Mouse (Mus musculus) B cell, adult 62 days (primary cell): ENCODE data around the gene Hipk1. TPM values are rescaled to one million over a fixed set of nuclear protein-coding genes. Genes with fewer than 3 reads are reported as not detected.

Source experiments
- total RNA-seq: library from RNA; stranded (reverse); gene quantifications from 4 replicates; pipeline ENCODE4 v1.2.4, GENCODE M21; 2023

Hipk1 gene
- total RNA-seq = 200 to 222 TPM (median 217 TPM) in 4 replicates

DNA sequence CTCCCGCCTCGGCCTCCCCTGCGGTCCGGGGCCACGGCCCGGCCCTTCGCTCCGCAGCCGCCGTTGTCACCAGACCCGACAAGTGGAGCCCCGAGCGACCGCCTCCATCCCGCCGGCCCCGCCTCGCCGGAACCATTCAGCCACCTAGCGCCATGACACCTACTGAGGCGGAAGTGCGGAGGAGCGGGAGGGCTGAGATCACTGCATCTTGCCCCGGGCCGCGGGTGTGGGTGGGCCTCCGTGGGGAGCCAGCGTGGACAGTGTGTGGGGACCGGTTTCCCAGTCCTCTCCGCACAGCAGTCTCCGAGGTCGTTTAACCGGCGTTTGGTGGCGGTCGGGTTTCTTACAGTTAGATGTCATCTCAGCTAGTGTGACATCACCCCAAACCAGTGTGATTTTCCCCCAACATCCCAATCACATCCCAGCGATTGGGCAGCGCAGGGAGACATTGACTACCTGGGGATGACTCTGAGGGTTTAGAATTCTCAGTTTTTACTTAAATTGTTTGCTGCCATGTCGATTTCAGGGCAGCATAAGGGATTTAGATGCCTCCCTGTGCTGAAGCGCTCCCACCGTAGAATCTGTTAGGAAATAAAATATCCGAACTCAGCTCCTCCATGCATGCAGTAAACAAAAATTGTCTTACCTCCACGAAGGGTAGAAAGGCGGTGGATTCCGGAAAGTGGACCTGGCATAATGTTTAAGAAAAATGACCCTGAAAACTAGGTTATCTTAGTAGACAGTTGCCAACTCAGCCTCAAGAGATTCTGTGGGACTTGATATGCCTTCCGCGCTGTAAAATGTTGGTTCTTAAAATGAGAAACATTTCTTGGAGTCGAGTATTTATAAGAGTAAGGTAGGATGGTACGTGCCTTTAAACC is at the start of gene Hipk1:
Hipk1 (minus strand) TSS at position 334 of the 881 bp plus-strand sequence.

DNA sequence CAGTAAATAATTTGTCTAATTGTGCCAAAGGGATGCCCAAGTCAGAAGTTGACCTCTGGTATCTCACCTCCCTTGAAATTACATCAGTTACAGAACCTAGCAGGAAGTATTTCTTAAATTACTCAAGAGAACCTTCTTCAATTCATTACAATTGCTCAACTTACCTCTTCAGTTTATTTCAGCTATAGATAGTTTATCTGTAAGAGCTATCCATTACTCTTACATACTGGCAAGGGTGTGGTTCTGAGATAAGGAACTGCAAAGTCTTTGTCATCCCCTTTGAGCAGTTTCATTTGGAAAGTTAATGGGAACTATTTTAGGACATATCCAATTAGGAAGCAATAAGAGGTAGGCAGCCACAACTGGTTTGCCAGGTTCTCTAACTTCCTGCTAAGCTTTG is 41.1 kb upstream of the Hipk1 start, which contains the start of gene Bcl2l15:
Bcl2l15 (plus strand) TSS at position 176 of the 400 bp plus-strand sequence.

DNA sequence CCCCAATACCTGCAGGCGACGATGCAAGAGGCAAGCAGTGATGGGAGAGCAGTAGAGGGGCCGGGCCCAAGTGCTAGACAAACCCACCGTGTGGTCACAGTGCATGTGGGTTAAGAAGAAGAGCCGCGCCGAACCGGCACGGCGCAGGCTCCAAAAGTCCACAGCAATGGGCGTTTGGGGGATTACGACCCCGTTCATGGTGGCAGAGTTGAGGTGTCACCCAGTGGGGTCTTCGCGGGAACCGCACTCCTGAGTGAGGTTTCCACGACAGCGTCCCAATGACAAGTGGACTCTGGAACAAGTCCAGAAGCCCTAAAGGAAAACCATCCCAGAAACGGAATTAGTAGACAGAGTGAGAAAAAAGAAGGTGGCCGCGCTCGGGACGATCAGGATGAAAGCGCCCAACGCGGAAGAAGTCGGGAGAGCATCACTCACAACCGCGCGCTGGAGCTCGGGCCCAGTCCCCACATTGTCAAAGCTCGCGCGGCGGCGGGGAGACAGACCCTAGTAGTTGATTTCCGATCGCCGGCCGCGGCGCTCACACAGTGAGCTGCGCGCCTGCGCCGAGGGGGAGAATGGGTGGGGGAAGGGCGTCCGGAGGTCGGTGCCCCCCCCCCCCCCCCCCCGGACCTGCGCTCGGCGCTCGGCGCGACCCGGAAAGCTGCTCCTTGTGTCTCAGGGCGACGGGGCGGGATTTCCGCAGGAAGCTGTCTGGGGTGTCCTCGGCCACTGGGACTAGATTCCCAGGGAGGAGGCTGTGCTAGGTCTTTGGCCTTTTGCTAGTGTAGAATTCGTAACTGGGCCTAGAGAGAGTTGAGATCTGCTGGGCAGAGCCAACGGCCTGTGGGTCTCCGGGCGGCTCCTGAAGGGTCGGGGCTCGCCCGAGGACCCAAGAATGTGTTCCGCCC is 17.8 kb upstream of the Hipk1 start, which contains the start of the genes Dclre1b, Ap4b1 and Gm43064:
Dclre1b (minus strand) TSS at position 554 of the 908 bp plus-strand sequence.
Ap4b1 (plus strand) TSS at position 630 of the 908 bp plus-strand sequence.
Gm43064 (plus strand) TSS at position 683 of the 908 bp plus-strand sequence.

DNA sequence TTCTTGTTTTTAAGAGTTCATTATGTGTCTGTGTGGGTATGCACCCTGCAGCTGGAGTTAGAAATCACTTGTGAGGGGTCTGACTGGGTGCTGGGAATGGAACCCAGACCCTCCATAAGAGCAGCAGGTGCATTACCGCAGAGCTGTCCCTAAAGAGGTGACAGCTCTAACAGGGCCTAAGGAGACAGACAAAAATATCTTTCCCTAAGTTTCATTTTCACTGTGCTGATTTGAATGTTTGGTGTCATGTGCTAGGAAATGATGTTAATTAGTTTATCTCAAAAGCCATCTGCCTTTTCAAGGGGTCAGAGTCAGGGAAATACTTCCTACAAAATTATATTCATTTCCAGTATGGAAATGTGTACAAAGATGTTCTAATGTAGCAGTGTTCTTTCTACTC is 52.0 kb downstream of the Hipk1 start, which contains the start of gene Gm10964:
Gm10964 (plus strand) TSS at position 38 of the 400 bp plus-strand sequence.

DNA sequence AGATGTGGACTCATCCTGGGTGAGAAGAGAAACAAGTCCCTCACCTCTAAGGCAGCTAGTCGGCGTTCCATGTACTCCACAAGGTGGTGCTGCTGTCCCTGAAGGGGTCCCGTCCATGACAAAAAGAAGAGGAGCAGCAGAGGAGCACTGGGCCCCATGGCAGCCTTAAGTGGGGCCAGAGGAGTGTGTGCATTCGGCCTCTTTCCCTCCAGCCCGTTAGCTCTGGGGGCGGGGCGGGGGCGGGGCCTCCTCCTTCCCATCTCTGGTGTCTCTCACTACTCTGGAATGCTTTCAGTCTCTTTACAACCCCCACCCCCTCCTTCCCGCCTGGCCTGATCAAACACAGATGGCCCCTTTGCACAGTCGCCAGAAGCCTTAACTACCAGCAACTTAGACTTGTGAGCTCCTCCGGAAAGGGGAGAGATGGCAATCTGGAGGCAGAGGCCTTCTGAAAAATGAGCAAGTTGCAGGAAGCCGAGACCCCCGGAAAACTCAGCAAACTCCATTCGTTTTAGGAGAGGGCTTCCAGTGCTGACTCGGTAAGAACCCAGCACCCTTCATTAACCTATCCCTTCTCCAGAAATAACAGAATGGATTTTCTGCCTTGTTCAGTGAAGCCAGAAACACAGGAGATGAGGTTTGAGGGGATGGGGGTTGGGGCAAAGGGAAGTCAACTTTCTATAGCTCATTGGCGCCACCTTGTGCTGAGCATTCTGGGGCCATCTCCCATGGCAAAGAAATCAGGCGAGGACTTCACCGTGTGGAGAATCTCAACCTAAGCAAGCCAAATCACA is 53.4 kb downstream of the Hipk1 start, which contains the start of gene Olfml3:
Olfml3 (minus strand) TSS at position 224 of the 794 bp plus-strand sequence.

Other genes starting within 250 kb of the Hipk1 start
- not detected in 4 replicates for gene Syt6, start 216.3 kb downstream of the Hipk1 start, total RNA-seq
- gene Atg4a-ps, start 145.5 kb downstream of the Hipk1 start, total RNA-seq = 0.29 TPM in 1 of 4 replicates, not detected in the others
- gene Olfml3, start 53.6 kb downstream of the Hipk1 start, total RNA-seq = 1.2 to 1.7 TPM (median 1.5 TPM) in 4 replicates
- gene Gm10964, start 52.2 kb downstream of the Hipk1 start, total RNA-seq = not detected in 4 replicates
- 15.8 to 19.9 TPM (median 18.3 TPM) in 4 replicates for gene Dclre1b, start 17.9 kb upstream of the Hipk1 start, total RNA-seq
- 21.6 to 28.1 TPM (median 26.1 TPM) in 4 replicates for gene Ap4b1, start 18.0 kb upstream of the Hipk1 start, total RNA-seq
- gene Gm43064, start 18.0 kb upstream of the Hipk1 start, total RNA-seq = 0.81 to 2.1 TPM (median 1.4 TPM) in 4 replicates
- gene Bcl2l15, start 41.0 kb upstream of the Hipk1 start, total RNA-seq = 0.75 to 0.78 TPM in 2 of 4 replicates, not detected in the others
- 72.0 to 84.2 TPM (median 75.4 TPM) in 4 replicates for gene Ptpn22, start 68.2 kb upstream of the Hipk1 start, total RNA-seq
- 46.0 to 51.4 TPM (median 48.4 TPM) in 4 replicates for gene Rsbn1, start 122.6 kb upstream of the Hipk1 start, total RNA-seq
- 21.0 to 23.7 TPM (median 21.7 TPM) in 4 replicates for gene Phtf1, start 176.5 kb upstream of the Hipk1 start, total RNA-seq